Mouse (Mus musculus) thymus, adult 2 months (tissue): ENCODE results near the gene C2cd2.

Source experiments
- CTCF ChIP-seq: fragments of 200-500 bp; IDR thresholded peaks from 2 replicates; pipeline ENCODE4 v1.5.1; 2012; ENCODE audit warnings: mild to moderate bottlenecking, control low read depth, low read length, moderate library complexity, borderline replicate concordance; ENCODE audit not compliant: control insufficient read depth, poor library complexity, insufficient read depth; ENCODE audit errors: extremely low read depth
- POLR2A ChIP-seq: fragments of 200-500 bp; IDR thresholded peaks from 2 replicates; pipeline ENCODE4 v1.6.1; 2012; ENCODE audit warnings: mild to moderate bottlenecking, low read length, control low read depth, moderate library complexity; ENCODE audit not compliant: control insufficient read depth, poor library complexity, insufficient read depth; ENCODE audit errors: extremely low read depth

- no peak for TF ChIP-seq CTCF
- no peak for TF ChIP-seq POLR2A
These were observed 21.9 kb downstream of the C2cd2 start for GRCm38 (mm10) chr16:97940471-97940973.
